Mouse (Mus musculus) lung, postnatal 0 days (tissue): Measurements from ENCODE around the gene Ntn1. TPM values are rescaled to one million over a fixed set of nuclear protein-coding genes. Genes with fewer than 3 reads are reported as not detected.

ENCODE experiments used
- ATAC-seq: fragments of 200-750 bp; cut with Nextera tagmentation; 2 replicates; pipeline ENCODE4 v1.8.0; 2017; ENCODE audit warnings: moderate library complexity
- DNase-seq: peaks from one replicate; pipeline ENCODE4 v3.0.0-alpha.2; 2016; ENCODE audit warnings: low spot score
- H3K27ac ChIP-seq: fragments of 300-500 bp; sonication (generic); 2 replicates; pipeline ENCODE4 v1.5.1; 2014; ENCODE audit warnings: antibody characterized with exemption, mild to moderate bottlenecking, low read length, mixed read lengths
- H3K27me3 ChIP-seq: fragments of 300-500 bp; sonication (generic); replicated peaks from 2 replicates; pipeline ENCODE4 v1.6.1; 2014; ENCODE audit warnings: low read length, mixed read lengths; ENCODE audit not compliant: insufficient read depth
- H3K36me3 ChIP-seq: fragments of 300-500 bp; sonication (generic); 2 replicates; pipeline ENCODE4 v1.6.1; 2014; ENCODE audit warnings: low read length, mixed read lengths; ENCODE audit not compliant: insufficient read depth
- H3K4me1 ChIP-seq: fragments of 300-500 bp; sonication (generic); 2 replicates; pipeline ENCODE4 v1.6.1; 2014; ENCODE audit warnings: antibody characterized with exemption, low read depth, low read length, mixed read lengths; ENCODE audit not compliant: insufficient read depth
- H3K4me2 ChIP-seq: fragments of 300-500 bp; sonication (generic); replicated peaks from 2 replicates; pipeline ENCODE4 v1.6.1; 2014; ENCODE audit warnings: low read depth, mild to moderate bottlenecking, low read length, moderate library complexity, mixed read lengths
- H3K4me3 ChIP-seq: fragments of 300-500 bp; sonication (generic); 2 replicates; pipeline ENCODE4 v1.5.1; 2014; ENCODE audit warnings: low read depth, low read length
- H3K9ac ChIP-seq: fragments of 300-500 bp; sonication (generic); replicated peaks from 2 replicates; pipeline ENCODE4 v1.6.1; 2014; ENCODE audit warnings: low read depth, mild to moderate bottlenecking
- H3K9me3 ChIP-seq: fragments of 300-500 bp; sonication (generic); 2 replicates; pipeline ENCODE4 v1.6.1; 2016; ENCODE audit warnings: low read length, mixed read lengths
- CTCF ChIP-seq: IDR thresholded peaks from 2 replicates; pipeline ENCODE4 v1.5.1; 2016; ENCODE audit warnings: antibody characterized with exemption, mild to moderate bottlenecking
- EP300 ChIP-seq: IDR thresholded peaks from 2 replicates; pipeline ENCODE4 v1.6.1; 2016; ENCODE audit warnings: antibody characterized with exemption, mild to moderate bottlenecking, control low read depth
- WGBS: fragments of 180-500 bp; shearing (Covaris S2); extraction: QIAGEN DNeasy Blood & Tissue Kit; methylation state at CpG from one replicate; pipeline ENCODE4 v1.1.7; 2014; 5-methylcytosine and 5-hydroxymethylcytosine counted together
- polyA plus RNA-seq: library from polyadenylated mRNA; unstranded; fragments of >200 nt; fragmentation: Nextera tagmentation; extraction: Ambion mirVana; gene quantifications from 2 replicates; pipeline ENCODE4 v1.2.1, GENCODE M21; 2015

Gene Ntn1
- polyA plus RNA-seq, 1 experiment from 2014 or later, result 7.2 TPM

DNA sequence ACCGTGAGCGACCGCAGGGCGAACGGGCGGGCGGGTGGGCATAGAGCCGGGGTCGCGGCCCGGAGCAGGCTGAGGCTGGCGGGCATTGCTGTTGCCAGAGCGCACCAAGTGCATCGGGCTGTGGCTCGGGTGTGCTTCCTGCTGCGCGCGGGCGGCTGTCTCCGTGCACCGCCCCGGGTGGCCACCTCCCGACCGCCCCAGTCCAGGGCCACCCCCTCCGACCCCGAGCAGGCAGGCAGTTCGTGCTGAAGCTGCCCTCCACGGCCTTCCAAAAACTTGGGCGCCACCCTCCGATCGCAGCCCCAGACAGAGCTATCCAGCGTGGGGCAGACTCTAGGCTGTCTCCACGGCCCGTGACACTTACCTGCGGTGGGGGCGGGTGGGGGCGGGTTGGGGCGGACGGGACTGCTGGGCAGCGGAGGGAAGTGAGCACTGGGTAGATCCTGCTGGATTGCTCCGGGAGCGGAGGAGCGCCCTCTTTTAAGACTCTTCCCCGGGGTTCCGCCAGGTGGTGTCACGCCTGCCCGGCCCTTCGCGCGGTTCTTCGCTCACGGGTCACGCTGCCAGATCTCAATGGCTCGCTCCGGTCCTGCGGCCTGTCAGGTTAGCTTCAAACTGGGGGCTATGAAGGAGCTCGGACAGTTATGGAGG lies 477 bp downstream of the Ntn1 start:
- DNase-seq (peak; percentile 44), ATAC-seq (peak; percentile 57)
- TF ChIP-seq EP300 (no peak), CTCF (peak; percentile 47)
- no peaks in the 10 kb centered on the region for H3K36me3 ChIP-seq
- H3K4me1 ChIP-seq, result no peaks in the 10 kb centered on the region
- H3K4me2 ChIP-seq, result peak overlapping the region; percentile 85
- no peak overlapping the region for H3K9ac ChIP-seq
- no peak overlapping the region for H3K27ac ChIP-seq
- H3K27me3 ChIP-seq, result peaks cover 29% of the 10 kb centered on the region
- H3K9me3 ChIP-seq, result no peaks in the 10 kb centered on the region
- peak overlapping the region; percentile 45 for H3K4me3 ChIP-seq
- under 1% methylated on average over 39 of the region's 57 CpGs for WGBS

DNA sequence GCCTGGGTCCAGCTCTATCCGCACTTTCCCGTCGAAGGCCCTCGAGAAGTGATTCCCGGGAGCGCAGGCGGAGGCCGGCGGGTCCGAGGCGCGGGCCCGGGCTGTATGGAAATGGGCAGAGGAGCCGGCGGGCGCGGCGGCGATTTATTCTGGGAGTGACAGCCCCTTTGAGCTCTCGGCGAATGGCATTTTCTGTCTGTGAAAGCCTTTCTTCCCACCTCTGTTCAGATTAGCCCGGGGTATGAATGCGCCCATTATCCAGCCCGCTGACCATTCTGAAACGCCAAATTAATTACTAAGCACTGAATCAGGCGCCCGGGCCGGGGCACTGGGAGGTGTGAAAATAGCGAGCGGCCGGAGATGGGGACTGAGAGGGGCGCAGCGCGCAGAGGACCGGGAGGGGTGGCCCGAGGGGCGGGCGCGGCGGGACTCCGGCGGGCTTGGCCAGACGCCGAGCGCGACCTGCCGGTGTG lies 1.0 kb downstream of the Ntn1 start:
- H3K9me3 ChIP-seq, result no peaks in the 10 kb centered on the region
- no peak overlapping the region for H3K27ac ChIP-seq
- no peaks in the 10 kb centered on the region for H3K36me3 ChIP-seq
- peaks cover 29% of the 10 kb centered on the region for H3K27me3 ChIP-seq
- ATAC-seq (no peak), DNase-seq (peak; percentile 11)
- no peak overlapping the region for H3K9ac ChIP-seq
- no peak for TF ChIP-seq EP300
- TF ChIP-seq CTCF, result no peak
- peak overlapping the region; percentile 45 for H3K4me3 ChIP-seq
- no peaks in the 10 kb centered on the region for H3K4me1 ChIP-seq
- WGBS, result under 1% methylated on average over 43 of the region's 47 CpGs
- peak overlapping the region; percentile 85 for H3K4me2 ChIP-seq

DNA sequence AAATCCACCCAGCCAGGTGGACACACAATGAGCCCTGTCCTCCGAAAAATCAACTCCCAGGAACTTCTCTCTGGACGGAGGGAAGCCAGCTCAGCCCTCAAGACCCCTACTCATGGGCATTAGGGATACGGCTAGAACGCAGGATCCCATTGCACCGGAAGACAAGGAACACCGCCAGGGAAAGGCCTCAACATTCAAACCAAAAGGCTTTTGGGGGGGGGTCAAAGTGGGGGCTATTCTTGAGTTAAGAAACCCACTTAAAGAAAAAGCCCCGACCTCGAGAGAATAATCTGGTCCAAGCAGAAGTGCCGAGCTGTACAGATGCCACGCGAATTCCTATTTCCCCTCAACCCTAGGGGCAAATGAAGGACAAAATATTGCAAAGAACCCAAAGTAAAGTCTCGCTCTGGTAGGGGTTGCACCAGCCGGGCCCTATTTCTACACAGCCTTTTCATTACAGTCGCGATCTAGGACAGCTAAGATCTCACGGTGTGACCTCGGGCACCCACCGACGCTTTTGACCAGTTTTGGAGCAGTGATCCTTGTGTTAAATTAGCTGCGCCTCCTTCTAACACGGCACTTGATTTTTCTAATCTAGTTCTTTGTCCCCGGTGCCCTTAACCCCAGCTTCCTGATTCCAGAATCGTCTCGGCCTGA lies 1.6 kb downstream of the Ntn1 start:
- Histone ChIP-seq H3K9ac (no peak overlapping the region), H3K4me1 (no peaks in the 10 kb centered on the region), H3K4me2 (peak overlapping the region; percentile 85), H3K27ac (no peak overlapping the region), H3K4me3 (peak overlapping the region; percentile 45), H3K27me3 (peaks cover 29% of the 10 kb centered on the region), H3K9me3 (no peaks in the 10 kb centered on the region), H3K36me3 (no peaks in the 10 kb centered on the region)
- ATAC-seq (no peak), DNase-seq (peak; percentile 15)
- no peak for TF ChIP-seq EP300
- TF ChIP-seq CTCF, result no peak
- WGBS, result 17% methylated on average over 24 of the region's 24 CpGs

DNA sequence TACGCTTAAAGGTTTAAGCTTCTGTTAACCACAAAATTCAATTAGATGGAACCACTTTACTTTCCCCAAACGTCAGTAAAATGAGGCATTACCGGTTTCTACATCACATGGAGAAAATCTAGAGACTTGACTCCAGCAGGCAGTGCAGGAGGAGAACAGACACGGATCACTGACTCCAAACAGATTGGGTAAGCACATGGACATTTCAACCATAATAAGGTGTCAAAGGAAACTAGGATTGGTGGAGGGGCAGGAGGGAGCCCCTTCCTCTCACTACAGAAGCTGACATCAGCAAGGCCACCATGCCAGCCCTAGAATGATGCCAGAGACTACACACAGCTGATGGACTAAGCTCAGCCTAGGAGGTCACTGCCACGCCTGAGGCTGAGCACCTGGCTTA lies 5.1 kb downstream of the Ntn1 start:
- peaks cover 23% of the 10 kb centered on the region for H3K27me3 ChIP-seq
- WGBS, result 65% methylated on average over 5 of the region's 5 CpGs
- no peak overlapping the region for H3K4me2 ChIP-seq
- H3K4me3 ChIP-seq, result no peak overlapping the region
- no peak overlapping the region for H3K9ac ChIP-seq
- ATAC-seq, result no peak
- H3K27ac ChIP-seq, result no peak overlapping the region
- no peaks in the 10 kb centered on the region for H3K4me1 ChIP-seq
- no peaks in the 10 kb centered on the region for H3K9me3 ChIP-seq
- TF ChIP-seq EP300 (no peak), CTCF (no peak)
- no peak for DNase-seq
- no peaks in the 10 kb centered on the region for H3K36me3 ChIP-seq

DNA sequence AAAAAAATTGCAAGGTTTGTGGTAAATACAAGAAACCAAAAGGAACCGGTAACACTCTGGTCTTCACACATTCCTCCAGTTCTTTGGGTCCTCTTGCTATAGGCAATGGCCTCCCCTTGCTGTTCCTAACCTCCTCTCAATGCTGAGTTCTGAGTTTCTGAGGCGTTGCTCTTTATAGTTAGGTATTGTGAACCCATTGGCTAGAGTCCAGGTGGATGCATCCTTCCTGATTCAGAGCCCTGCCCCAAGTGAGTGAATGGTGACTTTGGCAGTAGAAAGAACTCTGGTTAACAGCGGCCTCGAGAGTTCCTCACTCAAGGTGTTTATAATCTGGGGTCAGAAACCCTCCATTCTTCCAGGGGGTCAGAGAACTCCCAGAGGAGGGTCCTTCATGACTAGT lies 5.9 kb downstream of the Ntn1 start:
- no peaks in the 10 kb centered on the region for H3K36me3 ChIP-seq
- no peak overlapping the region for H3K27ac ChIP-seq
- no peak for TF ChIP-seq EP300
- no peak for TF ChIP-seq CTCF
- H3K4me1 ChIP-seq, result no peaks in the 10 kb centered on the region
- no peak overlapping the region for H3K4me3 ChIP-seq
- DNase-seq (no peak), ATAC-seq (no peak)
- H3K9me3 ChIP-seq, result no peaks in the 10 kb centered on the region
- H3K4me2 ChIP-seq, result no peak overlapping the region
- WGBS, result 33% methylated on average over 4 of the region's 4 CpGs
- peaks cover 23% of the 10 kb centered on the region for H3K27me3 ChIP-seq
- no peak overlapping the region for H3K9ac ChIP-seq

DNA sequence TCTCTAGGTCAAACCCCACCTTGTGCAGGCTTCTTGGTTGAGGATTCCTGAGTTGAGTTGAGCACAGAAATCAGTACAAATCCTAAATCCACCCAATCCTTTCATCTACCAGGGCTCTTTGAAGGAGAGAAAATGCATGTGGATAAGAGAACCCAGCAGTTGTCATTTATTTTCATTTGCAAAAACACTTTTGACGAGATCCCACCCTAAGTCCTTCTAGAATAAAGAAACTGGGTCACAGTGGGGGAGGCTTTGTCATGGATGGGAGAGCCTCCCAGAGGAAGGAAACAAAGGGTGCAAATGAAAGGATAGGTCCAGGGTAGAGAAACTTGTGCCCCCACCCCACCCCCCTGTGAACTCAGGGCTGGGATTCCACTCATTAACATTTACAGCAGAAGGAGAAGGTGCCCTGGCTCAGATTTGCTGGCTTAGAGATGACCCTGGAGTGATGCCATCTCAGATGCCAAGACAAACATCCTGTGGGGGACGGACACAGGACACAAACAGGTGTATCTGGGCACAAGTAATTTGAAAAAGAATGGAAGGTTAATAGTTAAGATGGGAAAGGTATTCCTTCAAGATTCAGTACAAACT lies 6.6 kb downstream of the Ntn1 start:
- ATAC-seq (no peak), DNase-seq (no peak)
- Histone ChIP-seq H3K27me3 (peaks cover 20% of the 10 kb centered on the region), H3K9me3 (no peaks in the 10 kb centered on the region), H3K9ac (no peak overlapping the region), H3K4me2 (no peak overlapping the region), H3K27ac (no peak overlapping the region), H3K36me3 (no peaks in the 10 kb centered on the region), H3K4me3 (no peak overlapping the region), H3K4me1 (no peaks in the 10 kb centered on the region)
- TF ChIP-seq CTCF, result no peak
- TF ChIP-seq EP300, result no peak
- WGBS, result 61% methylated on average over 2 of the region's 2 CpGs
